Mouse (Mus musculus): ENCODE data around the gene Nlrp4b. TPM values are rescaled to one million over a fixed set of nuclear protein-coding genes. Genes with fewer than 3 reads are reported as not detected.
"Not testable (repeated sequence)": the region's sequence is repeated elsewhere in the genome, so short reads cannot be mapped to it uniquely, and the experiment has no call there.

Gene Nlrp4b
- not detected in 2 replicates for polyA plus RNA-seq (2015; fragmentation: Nextera tagmentation; extraction: Ambion mirVana)

DNA sequence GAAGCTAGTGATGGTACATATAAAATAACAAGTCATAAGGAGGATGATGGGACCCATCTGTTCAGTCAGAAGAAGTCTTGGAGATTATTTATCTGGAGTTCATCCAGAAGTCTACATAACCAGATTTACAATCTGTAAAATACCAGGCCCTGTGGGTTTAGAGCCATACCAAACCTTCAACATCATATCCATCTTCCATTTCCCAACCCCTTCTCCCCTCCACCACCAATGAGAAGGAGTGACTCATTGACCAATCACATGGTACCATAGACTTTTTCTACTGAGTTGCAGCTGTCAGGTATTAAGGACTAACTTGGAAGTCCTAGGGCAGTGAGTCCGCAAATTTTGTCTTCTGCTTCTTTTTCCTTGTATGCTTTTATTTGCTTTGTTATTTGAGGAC, at the start of gene Nlrp4b:
TSS of gene Nlrp4b (plus strand) at position 301 of the 400 bp plus-strand sequence.
- H3K27ac ChIP-seq (replicated peaks) = no peak within 1 kb of the TSS
- H3K36me3 ChIP-seq = no peaks in the 10 kb centered on the region
- no peak for ATAC-seq (ENCODE audit: low read depth)
- no peaks in the 10 kb centered on the region for H3K4me1 ChIP-seq (replicated peaks)
- no peaks in the 10 kb centered on the region for H3K27me3 ChIP-seq
- H3K9ac ChIP-seq = no peak within 1 kb of the TSS
- no peak within 1 kb of the TSS for H3K4me2 ChIP-seq
- H3K9me3 ChIP-seq = peaks cover 38% of the 10 kb centered on the region
- no peak within 1 kb of the TSS for H3K4me3 ChIP-seq
- 95% methylated on average over 1 of the region's 1 CpGs for WGBS

DNA sequence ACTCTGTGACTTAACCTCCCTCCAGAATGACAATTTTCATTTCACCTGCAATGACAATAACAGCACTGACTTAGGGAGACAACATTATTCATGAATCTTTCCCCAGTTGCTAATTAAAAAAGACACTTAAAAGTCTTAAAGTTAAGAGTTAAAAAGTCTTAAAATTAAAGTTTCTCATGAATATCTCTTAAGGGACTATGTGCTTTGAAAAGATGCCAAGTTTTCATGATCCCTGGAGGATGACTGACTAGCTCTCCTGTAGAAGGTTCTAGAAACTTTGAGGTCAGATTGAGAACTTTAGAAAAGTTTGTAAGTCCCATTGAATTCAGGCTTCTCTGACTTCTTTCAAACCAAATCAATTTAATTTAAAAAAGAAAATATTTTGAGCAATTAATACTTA, 66.7 kb downstream of the Nlrp4b start, which contains the start of gene Vmn1r71:
TSS of gene Vmn1r71 (minus strand) at position 101 of the 400 bp plus-strand sequence.
- H3K36me3 ChIP-seq = no peaks in the 10 kb centered on the region
- H3K4me1 ChIP-seq (replicated peaks) = no peaks in the 10 kb centered on the region
- peaks cover 23% of the 10 kb centered on the region for H3K9me3 ChIP-seq
- H3K27me3 ChIP-seq = no peaks in the 10 kb centered on the region
- no peak within 1 kb of the TSS for H3K4me2 ChIP-seq
- no peak within 1 kb of the TSS for H3K9ac ChIP-seq
- no peak within 1 kb of the TSS for H3K4me3 ChIP-seq
- H3K27ac ChIP-seq (replicated peaks) = no peak within 1 kb of the TSS
- ATAC-seq (ENCODE audit: low read depth) = no peak

GRCm38 (mm10) chr7:10757551-10757950, 70.0 kb downstream of the Nlrp4b start:
- not testable (repeated sequence) for H3K4me1 ChIP-seq (replicated peaks); H3K9ac ChIP-seq; H3K27ac ChIP-seq (replicated peaks); H3K4me3 ChIP-seq; H3K4me2 ChIP-seq; H3K36me3 ChIP-seq; H3K27me3 ChIP-seq; ATAC-seq (ENCODE audit: low read depth)
- H3K9me3 ChIP-seq = peaks cover 23% of the 10 kb centered on the region

Other genes starting within 250 kb of the Nlrp4b start
- gene Vmn1r67, start 244.5 kb upstream of the Nlrp4b start, polyA plus RNA-seq (2015; fragmentation: Nextera tagmentation; extraction: Ambion mirVana) = not detected in 2 replicates
- gene Zik1, start 192.4 kb upstream of the Nlrp4b start, polyA plus RNA-seq (2015; fragmentation: Nextera tagmentation; extraction: Ambion mirVana) = 36.2 and 39.3 TPM in 2 replicates
- not detected in 2 replicates for gene Vmn1r68, start 129.3 kb upstream of the Nlrp4b start, polyA plus RNA-seq (2015; fragmentation: Nextera tagmentation; extraction: Ambion mirVana)
- not detected in 2 replicates for gene Vmn1r69, start 74.1 kb upstream of the Nlrp4b start, polyA plus RNA-seq (2015; fragmentation: Nextera tagmentation; extraction: Ambion mirVana)
- gene Vmn1r70, start 56.3 kb upstream of the Nlrp4b start, polyA plus RNA-seq (2015; fragmentation: Nextera tagmentation; extraction: Ambion mirVana) = not detected in 2 replicates
- gene Vmn1r71, start 66.6 kb downstream of the Nlrp4b start, polyA plus RNA-seq (2015; fragmentation: Nextera tagmentation; extraction: Ambion mirVana) = not detected in 2 replicates
- gene Zscan4b, start 217.3 kb downstream of the Nlrp4b start, polyA plus RNA-seq (2015; fragmentation: Nextera tagmentation; extraction: Ambion mirVana) = not detected in 2 replicates

All from neural tube, embryonic 13.5 days (tissue).